Mouse (Mus musculus) CH12.LX (cell line): ENCODE data around the gene Inhbb. TPM values are rescaled to one million over a fixed set of nuclear protein-coding genes. Genes with fewer than 3 reads are reported as not detected.

Experiments used
- DNase-seq: peaks from one replicate; pipeline ENCODE4 v3.0.0-alpha.2; 2013; ENCODE audit errors: extremely low read depth
- H3K27ac ChIP-seq: 2 replicates; pipeline ENCODE4 v1.5.1; 2012; ENCODE audit warnings: low read depth, mild to moderate bottlenecking, control low read depth, moderate library complexity; ENCODE audit not compliant: insufficient read depth
- H3K27me3 ChIP-seq: replicated peaks from 2 replicates; pipeline ENCODE3; 2012; ENCODE audit warnings: inconsistent platforms
- H3K36me3 ChIP-seq, 2 experiments: replicated peaks in 1 of 2; 2 replicates each; pipeline versions ENCODE3 to v1.6.1; 2012; ENCODE audit warnings: inconsistent platforms in 1 of 2, low read length in 1 of 2, mild to moderate bottlenecking in 1 of 2, mixed read lengths in 1 of 2, moderate library complexity in 1 of 2; ENCODE audit not compliant: control insufficient read depth in 1 of 2, insufficient read depth in 1 of 2
- H3K4me1 ChIP-seq, 2 experiments: 2 replicates each; pipeline ENCODE4 v1.6.1; 2012; ENCODE audit warnings: inconsistent platforms in 1 of 2, moderate library complexity in 1 of 2; ENCODE audit not compliant: insufficient read depth in 2 of 2, control insufficient read depth in 1 of 2
- H3K4me2 ChIP-seq: 2 replicates; pipeline ENCODE4 v1.6.1; 2012; ENCODE audit warnings: low read depth, mild to moderate bottlenecking, control low read depth; ENCODE audit not compliant: poor library complexity, insufficient read depth, severe bottlenecking
- H3K4me3 ChIP-seq, 3 experiments: fragments of 150-350 bp in 1 of 3; sonication (generic) in 1 of 3; replicated peaks in 1 of 3; 2 replicates each; pipeline versions ENCODE3 to v1.5.1; 2011 to 2012; ENCODE audit warnings: low read depth in 2 of 3, low read length in 2 of 3, mild to moderate bottlenecking in 2 of 3, moderate library complexity in 2 of 3, control low read depth in 1 of 3, improper control_type of control experiment in 1 of 3, inconsistent platforms in 1 of 3, mixed read lengths in 1 of 3; ENCODE audit not compliant: poor library complexity in 1 of 3
- H3K79me2 ChIP-seq: replicated peaks from 2 replicates; pipeline ENCODE4 v1.6.1; 2012; ENCODE audit warnings: mild to moderate bottlenecking, moderate library complexity; ENCODE audit not compliant: control insufficient read depth, poor library complexity, insufficient read depth, severe bottlenecking; ENCODE audit errors: extremely low read depth
- H3K9ac ChIP-seq: 2 replicates; pipeline ENCODE4 v1.6.1; 2012; ENCODE audit warnings: low read depth, mild to moderate bottlenecking, control low read depth, moderate library complexity; ENCODE audit not compliant: insufficient read depth
- H3K9me3 ChIP-seq: replicated peaks from 2 replicates; pipeline ENCODE3; 2012; ENCODE audit warnings: low read length, inconsistent platforms, mixed read lengths
- BHLHE40 ChIP-seq: IDR thresholded peaks from 2 replicates; pipeline ENCODE4 v1.6.1; 2011; ENCODE audit warnings: mild to moderate bottlenecking, low read depth, low read length, improper control_type of control experiment
- CTCF ChIP-seq, 2 experiments: IDR thresholded peaks in 1 of 2; conservative IDR thresholded peaks in 1 of 2; 2 replicates each; pipeline ENCODE4 v1.5.1; 2011 to 2012; ENCODE audit warnings: low read depth in 2 of 2, low read length in 2 of 2, improper control_type of control experiment in 1 of 2, inconsistent platforms in 1 of 2, mild to moderate bottlenecking in 1 of 2, moderate library complexity in 1 of 2
- ELF1 ChIP-seq: IDR thresholded peaks from 2 replicates; pipeline ENCODE4 v1.6.1; 2014; ENCODE audit warnings: low read depth, mild to moderate bottlenecking, inconsistent platforms, low read length, improper control_type of control experiment
- ETS1 ChIP-seq: conservative IDR thresholded peaks from 2 replicates; pipeline ENCODE4 v1.6.1; 2012; ENCODE audit warnings: low read depth, mild to moderate bottlenecking, inconsistent platforms, low read length, improper control_type of control experiment, moderate library complexity
- GABPA ChIP-seq: IDR thresholded peaks from 2 replicates; pipeline ENCODE4 v1.6.1; 2012; ENCODE audit warnings: low read depth, low read length, improper control_type of control experiment, inconsistent platforms; ENCODE audit not compliant: insufficient replicate concordance
- HCFC1 ChIP-seq: IDR thresholded peaks from 2 replicates; pipeline ENCODE4 v1.6.1; 2012; ENCODE audit warnings: low read depth, mild to moderate bottlenecking, inconsistent platforms, low read length, improper control_type of control experiment
- JUN ChIP-seq: IDR thresholded peaks from 2 replicates; pipeline ENCODE4 v1.6.1; 2011; ENCODE audit warnings: low read depth, mild to moderate bottlenecking, low read length, improper control_type of control experiment, moderate library complexity; ENCODE audit not compliant: insufficient read depth
- JUND ChIP-seq: conservative IDR thresholded peaks from 2 replicates; pipeline ENCODE4 v1.6.1; 2011; ENCODE audit warnings: low read depth, low read length, improper control_type of control experiment
- MEF2A ChIP-seq: IDR thresholded peaks from 2 replicates; pipeline ENCODE4 v1.6.1; 2014; ENCODE audit warnings: low read depth, mild to moderate bottlenecking, inconsistent platforms, low read length, improper control_type of control experiment, borderline replicate concordance
- MXI1 ChIP-seq: IDR thresholded peaks from 2 replicates; pipeline ENCODE4 v1.6.1; 2011; ENCODE audit warnings: mild to moderate bottlenecking, low read depth, low read length, improper control_type of control experiment
- MYC ChIP-seq: IDR thresholded peaks from 2 replicates; pipeline ENCODE4 v1.6.1; 2011; ENCODE audit warnings: low read depth, mild to moderate bottlenecking, improper control_type of control experiment, low read length
- NRF1 ChIP-seq: IDR thresholded peaks from 2 replicates; pipeline ENCODE4 v1.6.1; 2014; ENCODE audit warnings: low read depth, mild to moderate bottlenecking, inconsistent platforms, low read length, improper control_type of control experiment, moderate library complexity
- PAX5 ChIP-seq: IDR thresholded peaks from 2 replicates; pipeline ENCODE4 v1.6.1; 2012; ENCODE audit warnings: low read length, inconsistent platforms, mixed read lengths
- POLR2AphosphoS2 ChIP-seq: IDR thresholded peaks from 2 replicates; pipeline ENCODE4 v1.6.1; 2011; ENCODE audit warnings: low read depth, low read length, improper control_type of control experiment
- RAD21 ChIP-seq: IDR thresholded peaks from 2 replicates; pipeline ENCODE4 v1.6.1; 2011; ENCODE audit warnings: low read depth, mild to moderate bottlenecking, low read length, improper control_type of control experiment, moderate library complexity
- SMC3 ChIP-seq: IDR thresholded peaks from 2 replicates; pipeline ENCODE4 v1.6.1; 2011; ENCODE audit warnings: low read depth, low read length, improper control_type of control experiment
- TCF12 ChIP-seq: IDR thresholded peaks from 2 replicates; pipeline ENCODE4 v1.6.1; 2014; ENCODE audit warnings: low read depth, mild to moderate bottlenecking, inconsistent platforms, low read length, improper control_type of control experiment
- USF1 ChIP-seq: IDR thresholded peaks from 2 replicates; pipeline ENCODE4 v1.6.1; 2014; ENCODE audit warnings: low read depth, mild to moderate bottlenecking, inconsistent platforms, low read length, improper control_type of control experiment
- ZMIZ1 ChIP-seq: IDR thresholded peaks from 2 replicates; pipeline ENCODE4 v1.6.1; 2012; ENCODE audit warnings: low read depth, mild to moderate bottlenecking, inconsistent platforms, low read length, improper control_type of control experiment
- dilution Hi-C: fragments of 300-500 bp; cut with MboI; formaldehyde crosslinking; loops from 2 replicates; pipeline ENCODE4 v1.14.3; 2020; ENCODE audit warnings: low sequenced_read_pairs; ENCODE audit not compliant: extremely low pct_unique_long_range_greater_than_20kb, extremely low pct_ligation_motif_present
- in situ Hi-C: fragments of 300-500 bp; cut with MboI; formaldehyde crosslinking; loops from 3 replicates; pipeline ENCODE4 v1.14.3; 2019; ENCODE audit warnings: low sequenced_read_pairs, low pct_ligation_motif_present, low pct_unique_long_range_greater_than_20kb, mixed read lengths
- polyA plus RNA-seq: library from polyadenylated mRNA; unstranded; fragments of >175 nt; gene quantifications from 2 replicates; pipeline ENCODE4 v1.2.1, GENCODE M21; 2012; ENCODE audit warnings: low read depth; ENCODE audit not compliant: insufficient read length
- total RNA-seq, 2 experiments: library from RNA; depleted of rRNA; stranded (reverse); fragments of 300-350 nt in 1 of 2; fragments of >200 nt in 1 of 2; gene quantifications; 2 replicates each; pipeline ENCODE4 v1.2.3; 2012 to 2014

Gene Inhbb
- total and polyA plus RNA-seq, 3 experiments = not detected

DNA sequence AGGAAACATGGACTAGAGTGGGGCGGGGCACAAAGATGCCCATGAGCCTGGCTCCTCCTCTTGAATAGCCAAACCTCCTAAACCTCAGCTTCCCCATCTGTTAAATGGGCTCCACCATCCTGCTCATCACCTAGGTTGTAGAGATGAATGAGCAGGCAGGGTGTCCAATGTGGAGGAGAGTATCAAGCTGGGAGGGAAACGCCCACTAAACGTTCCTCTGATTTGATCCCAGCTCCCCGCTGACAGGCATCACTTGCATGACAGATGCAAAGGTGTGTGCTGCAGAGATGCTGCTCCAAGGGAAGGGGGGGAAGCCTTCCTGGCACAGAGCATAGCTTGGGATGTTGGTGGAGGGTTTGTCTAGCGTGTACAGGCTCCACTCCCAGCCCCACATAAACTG lies 11.4 kb downstream of the Inhbb start:
- dilution Hi-C loops = no loop called here
- H3K9ac ChIP-seq = no peak overlapping the region
- no peak overlapping the region for H3K27ac ChIP-seq
- TF ChIP-seq GABPA (no peak), PAX5 (no peak), NRF1 (no peak), HCFC1 (no peak), BHLHE40 (no peak), ELF1 (no peak), SMC3 (no peak), MXI1 (no peak)
- TF ChIP-seq, all 38 proteins: peak for 0
- peaks cover 68% of the 10 kb centered on the region for H3K9me3 ChIP-seq
- H3K79me2 ChIP-seq = no peaks in the 10 kb centered on the region
- H3K36me3 ChIP-seq = no peaks in the 10 kb centered on the region
- no peaks in the 10 kb centered on the region for H3K4me1 ChIP-seq
- in situ Hi-C loops = no loop called here
- H3K4me3 ChIP-seq = no peak overlapping the region
- H3K4me2 ChIP-seq = no peak overlapping the region
- no peak for DNase-seq
- peaks cover 2% of the 10 kb centered on the region for H3K27me3 ChIP-seq

GRCm38 (mm10) chr1:119409599-119410168 lies 12.4 kb downstream of the Inhbb start:
- H3K9ac ChIP-seq = no peak overlapping the region
- no peaks in the 10 kb centered on the region for H3K4me1 ChIP-seq
- no peaks in the 10 kb centered on the region for H3K79me2 ChIP-seq
- peaks cover 2% of the 10 kb centered on the region for H3K27me3 ChIP-seq
- in situ Hi-C loops = no loop called here
- no peaks in the 10 kb centered on the region for H3K36me3 ChIP-seq
- H3K4me2 ChIP-seq = no peak overlapping the region
- no peak for DNase-seq
- no peak overlapping the region for H3K27ac ChIP-seq
- H3K9me3 ChIP-seq = peaks cover 73% of the 10 kb centered on the region
- TF ChIP-seq CTCF (conservative IDR thresholded peaks at IDR 0.05 in 1 of 2, IDR thresholded peaks at IDR 0.05 in 1 of 2; ENCODE audit: low read depth in 2 of 2, low read length in 2 of 2) (no peak), USF1 (no peak), MYC (no peak), HCFC1 (no peak), PAX5 (no peak), MEF2A (no peak), NRF1 (no peak), ZMIZ1 (no peak), SMC3 (no peak)
- dilution Hi-C loops = no loop called here
- H3K4me3 ChIP-seq = no peak overlapping the region

- TF ChIP-seq CTCF (conservative IDR thresholded peaks at IDR 0.05 in 1 of 2, IDR thresholded peaks at IDR 0.05 in 1 of 2; ENCODE audit: low read depth in 2 of 2, low read length in 2 of 2) = no peak
- TF ChIP-seq PAX5 = no peak
- TF ChIP-seq MXI1 = no peak
- TF ChIP-seq TCF12 = no peak
- no peak for TF ChIP-seq ELF1
- TF ChIP-seq POLR2AphosphoS2 = no peak
- TF ChIP-seq JUND = no peak
- TF ChIP-seq RAD21 = no peak
- no peak for TF ChIP-seq JUN
- no peak for TF ChIP-seq ETS1
Measured at GRCm38 (mm10) chr1:119409106-119409505, 12.9 kb downstream of the Inhbb start.

More at GRCm38 (mm10) chr1:119409106-119409505, 12.9 kb downstream of the Inhbb start:
- Histone ChIP-seq H3K36me3 (no peaks in the 10 kb centered on the region), H3K9ac (no peak overlapping the region), H3K27ac (no peak overlapping the region), H3K27me3 (peaks cover 2% of the 10 kb centered on the region), H3K4me2 (no peak overlapping the region), H3K9me3 (peaks cover 73% of the 10 kb centered on the region), H3K4me1 (no peaks in the 10 kb centered on the region), H3K79me2 (no peaks in the 10 kb centered on the region), H3K4me3 (no peak overlapping the region)
- dilution Hi-C loops = no loop called here
- no peak for DNase-seq
- in situ Hi-C loops = no loop called here
